Mouse (Mus musculus): ENCODE data around the gene Camta1. TPM values are rescaled to one million over a fixed set of nuclear protein-coding genes. Genes with fewer than 3 reads are reported as not detected.
A peak's percentile ranks its signal among the peaks of the same experiment; 100 is the strongest.

The Camta1 gene
- total RNA-seq, 2 experiments from 2014 or later = 234 to 244 TPM

- no peak for DNase-seq (ENCODE audit: low spot score)
- intact Hi-C loops (cut with DNase I) = no loop called here
Measured at GRCm38 (mm10) chr4:151213475-151213874, 648.2 kb downstream of the Camta1 start.

- DNase-seq (ENCODE audit: low spot score) = no peak
- intact Hi-C loops (cut with DNase I) = no loop called here
Measured at GRCm38 (mm10) chr4:151211992-151212391, 649.7 kb downstream of the Camta1 start.

GRCm38 (mm10) chr4:151207566-151207965 lies 654.1 kb downstream of the Camta1 start:
- intact Hi-C loops (cut with DNase I) = no loop called here
- DNase-seq (ENCODE audit: low spot score) = no peak

GRCm38 (mm10) chr4:151202891-151203290 lies 658.8 kb downstream of the Camta1 start:
- no peak for DNase-seq (ENCODE audit: low spot score)
- intact Hi-C loops (cut with DNase I) = no loop called here

GRCm38 (mm10) chr4:151200316-151200715 lies 661.4 kb downstream of the Camta1 start:
- no peak for DNase-seq (ENCODE audit: low spot score)
- intact Hi-C loops (cut with DNase I) = no loop called here

GRCm38 (mm10) chr4:151195126-151195525 lies 666.5 kb downstream of the Camta1 start:
- no peak for DNase-seq (ENCODE audit: low spot score)
- intact Hi-C loops (cut with DNase I) = no loop called here

GRCm38 (mm10) chr4:151194715-151195097 lies 667.0 kb downstream of the Camta1 start:
- DNase-seq (ENCODE audit: low spot score) = no peak
- intact Hi-C loops (cut with DNase I) = no loop called here

- DNase-seq (ENCODE audit: low spot score) = no peak
- intact Hi-C loops (cut with DNase I) = no loop called here
Measured at GRCm38 (mm10) chr4:151194030-151194714, 667.5 kb downstream of the Camta1 start.

GRCm38 (mm10) chr4:151186447-151186846 lies 675.2 kb downstream of the Camta1 start:
- DNase-seq (ENCODE audit: low spot score) = no peak
- intact Hi-C loops (cut with DNase I) = no loop called here

- DNase-seq (ENCODE audit: low spot score) = no peak
Measured at GRCm38 (mm10) chr4:151185750-151186149, 675.9 kb downstream of the Camta1 start.

GRCm38 (mm10) chr4:151180394-151180902 lies 681.2 kb downstream of the Camta1 start:
- no peak for DNase-seq (ENCODE audit: low spot score)
- intact Hi-C loops (cut with DNase I) = no loop called here

More at GRCm38 (mm10) chr4:151185750-151186149, 675.9 kb downstream of the Camta1 start:
- intact Hi-C loops (cut with DNase I) = no loop called here

GRCm38 (mm10) chr4:151179639-151180038 lies 682.0 kb downstream of the Camta1 start:
- intact Hi-C loops (cut with DNase I) = no loop called here

GRCm38 (mm10) chr4:151178970-151179378 lies 682.7 kb downstream of the Camta1 start:
- intact Hi-C loops (cut with DNase I) = no loop called here
- no peak for DNase-seq (ENCODE audit: low spot score)

More at GRCm38 (mm10) chr4:151179639-151180038, 682.0 kb downstream of the Camta1 start:
- DNase-seq (ENCODE audit: low spot score) = no peak

- intact Hi-C loops (cut with DNase I) = no loop called here
- DNase-seq (ENCODE audit: low spot score) = no peak
Measured at GRCm38 (mm10) chr4:151172526-151172925, 689.1 kb downstream of the Camta1 start.

GRCm38 (mm10) chr4:151171117-151171516 lies 690.6 kb downstream of the Camta1 start:
- intact Hi-C loops (cut with DNase I) = no loop called here
- no peak for DNase-seq (ENCODE audit: low spot score)

GRCm38 (mm10) chr4:151170658-151171057 lies 691.0 kb downstream of the Camta1 start:
- intact Hi-C loops (cut with DNase I) = no loop called here
- no peak for DNase-seq (ENCODE audit: low spot score)

- DNase-seq (ENCODE audit: low spot score) = no peak
- intact Hi-C loops (cut with DNase I) = no loop called here
Measured at GRCm38 (mm10) chr4:151166969-151167368, 694.7 kb downstream of the Camta1 start.

GRCm38 (mm10) chr4:151165539-151165938 lies 696.1 kb downstream of the Camta1 start:
- peak; percentile 78 for DNase-seq (ENCODE audit: low spot score)
- intact Hi-C loops (cut with DNase I) = no loop called here

GRCm38 (mm10) chr4:151164309-151164708 lies 697.4 kb downstream of the Camta1 start:
- DNase-seq (ENCODE audit: low spot score) = no peak
- intact Hi-C loops (cut with DNase I) = no loop called here

- no peak for DNase-seq (ENCODE audit: low spot score)
- intact Hi-C loops (cut with DNase I) = no loop called here
Measured at GRCm38 (mm10) chr4:151161869-151162268, 699.8 kb downstream of the Camta1 start.

GRCm38 (mm10) chr4:151160932-151161331 lies 700.7 kb downstream of the Camta1 start:
- no peak for DNase-seq (ENCODE audit: low spot score)
- intact Hi-C loops (cut with DNase I) = no loop called here

- intact Hi-C loops (cut with DNase I) = no loop called here
- DNase-seq (ENCODE audit: low spot score) = no peak
Measured at GRCm38 (mm10) chr4:151160476-151160875, 701.2 kb downstream of the Camta1 start.
